Mouse (Mus musculus) hindbrain, embryonic 10.5 days (tissue): ENCODE measurements around the gene Atp2b2. TPM values are rescaled to one million over a fixed set of nuclear protein-coding genes. Genes with fewer than 3 reads are reported as not detected.
A peak's percentile ranks its signal among the peaks of the same experiment; 100 is the strongest.

ENCODE experiments used
- DNase-seq: peaks from one replicate; pipeline ENCODE4 v3.0.0-alpha.2; 2017; ENCODE audit warnings: low spot score
- H3K27ac ChIP-seq: fragments of 300-500 bp; sonication (generic); 2 replicates; pipeline ENCODE4 v1.5.1; 2016; ENCODE audit warnings: mild to moderate bottlenecking, moderate library complexity
- H3K27me3 ChIP-seq: fragments of 300-500 bp; sonication (generic); 2 replicates; pipeline ENCODE4 v1.6.1; 2016; ENCODE audit warnings: mild to moderate bottlenecking; ENCODE audit not compliant: poor library complexity, insufficient read depth, severe bottlenecking
- H3K36me3 ChIP-seq: fragments of 300-500 bp; sonication (generic); 2 replicates; pipeline ENCODE4 v1.6.1; 2016; ENCODE audit warnings: mild to moderate bottlenecking, moderate library complexity
- H3K4me1 ChIP-seq: fragments of 300-500 bp; sonication (generic); replicated peaks from 2 replicates; pipeline ENCODE4 v1.6.1; 2016; ENCODE audit warnings: mild to moderate bottlenecking
- H3K4me3 ChIP-seq: fragments of 300-500 bp; sonication (generic); 2 replicates; pipeline ENCODE4 v1.5.1; 2016; ENCODE audit warnings: mild to moderate bottlenecking, moderate library complexity
- H3K9me3 ChIP-seq: fragments of 300-500 bp; sonication (generic); 2 replicates; pipeline ENCODE4 v1.6.1; 2016; ENCODE audit warnings: mild to moderate bottlenecking, moderate library complexity
- WGBS: fragments of 180-500 bp; shearing (Covaris S2); methylation state at CpG from one replicate; pipeline ENCODE4 v1.1.7; 2016; 5-methylcytosine and 5-hydroxymethylcytosine counted together
- polyA plus RNA-seq: library from polyadenylated mRNA; unstranded; fragments of >200 nt; fragmentation: Nextera tagmentation; extraction: Ambion mirVana; gene quantifications from 2 replicates; pipeline ENCODE4 v1.2.1, GENCODE M21; 2016

Atp2b2 gene
- polyA plus RNA-seq, 1 experiment from 2014 or later: 5.8 TPM

DNA sequence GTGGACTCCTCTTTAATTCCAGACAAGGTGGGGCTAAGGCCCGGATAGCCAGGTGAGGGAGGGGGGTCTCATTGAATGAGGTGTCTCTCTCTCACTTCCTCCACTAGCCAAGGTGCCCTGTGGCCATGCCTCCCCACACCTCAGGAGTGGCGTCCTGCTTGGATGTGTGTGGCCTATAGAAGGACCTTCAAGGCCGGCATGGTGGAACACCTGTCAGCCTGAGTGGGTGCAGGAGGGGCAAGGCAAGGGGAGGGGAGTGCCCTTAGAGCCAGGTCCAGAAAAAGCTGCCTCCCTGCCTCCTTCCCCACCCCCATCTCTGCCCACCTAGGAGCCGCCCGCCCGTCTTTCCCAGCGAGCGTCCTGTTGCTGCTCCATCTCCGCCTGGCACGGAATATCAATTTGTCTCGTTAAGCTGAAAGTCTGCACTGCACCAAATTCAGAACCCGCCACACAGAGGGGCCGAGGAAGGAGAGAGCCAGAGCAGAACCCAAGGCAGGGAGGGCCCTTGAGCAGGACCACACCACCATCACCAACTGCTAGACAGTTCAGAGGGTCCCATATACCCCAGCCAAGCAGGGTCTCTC, 150.2 kb downstream of the Atp2b2 start:
- peaks cover 71% of the 10 kb centered on the region for H3K27me3 ChIP-seq
- H3K4me1 ChIP-seq: peaks cover 36% of the 10 kb centered on the region
- DNase-seq: no peak
- no peaks in the 10 kb centered on the region for H3K36me3 ChIP-seq
- no peak overlapping the region for H3K4me3 ChIP-seq
- no peaks in the 10 kb centered on the region for H3K9me3 ChIP-seq
- 58% methylated on average over 13 of the region's 13 CpGs for WGBS
- peak overlapping the region; percentile 81; the same call in 1 of the 2 replicates for H3K27ac ChIP-seq

DNA sequence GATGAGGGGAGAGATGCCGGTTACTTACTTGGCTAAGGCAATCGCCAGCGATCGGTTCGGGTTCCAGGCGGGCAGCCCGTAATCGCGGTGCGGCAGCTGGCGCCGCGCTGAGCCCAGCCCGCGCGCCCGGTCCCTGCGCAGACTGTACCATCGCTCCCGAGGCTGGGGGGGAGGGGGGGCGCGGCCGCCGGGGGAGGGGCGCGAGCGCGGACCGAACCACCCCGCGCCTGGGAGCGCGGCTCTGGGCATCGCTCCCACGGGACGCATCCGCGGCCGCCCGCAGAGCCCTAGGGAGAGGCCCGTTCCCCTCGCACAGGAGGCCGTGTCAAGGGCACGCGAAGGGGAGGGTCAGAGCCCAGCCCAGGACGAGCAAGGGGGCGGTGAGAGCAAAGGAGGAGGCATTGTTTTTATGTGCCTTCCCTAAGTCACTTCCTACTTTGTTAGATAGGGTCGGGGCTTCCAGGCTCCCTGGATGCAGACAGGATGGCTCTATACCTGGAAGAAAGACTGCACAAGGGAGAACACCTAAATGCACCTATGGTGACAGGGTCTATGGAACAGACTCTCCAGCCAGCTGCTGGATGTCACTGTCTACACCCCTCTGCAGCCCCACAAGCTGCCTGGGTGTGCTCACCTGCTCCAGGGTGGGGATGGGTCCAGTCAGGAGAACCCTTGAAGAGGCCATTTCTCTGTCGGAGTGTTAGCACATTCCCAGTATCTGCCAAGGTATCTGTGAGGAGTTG, 151.0 kb downstream of the Atp2b2 start:
- peak overlapping the region; percentile 81 for H3K27ac ChIP-seq
- H3K27me3 ChIP-seq: peaks cover 71% of the 10 kb centered on the region
- no peaks in the 10 kb centered on the region for H3K9me3 ChIP-seq
- peaks cover 43% of the 10 kb centered on the region for H3K4me1 ChIP-seq
- WGBS: 1% methylated on average over 49 of the region's 49 CpGs
- DNase-seq: peak; percentile 60
- H3K36me3 ChIP-seq: no peaks in the 10 kb centered on the region
- H3K4me3 ChIP-seq: peak overlapping the region; percentile 63

GRCm38 (mm10) chr6:113890858-113891213, 151.6 kb downstream of the Atp2b2 start:
- H3K36me3 ChIP-seq: no peaks in the 10 kb centered on the region
- no peaks in the 10 kb centered on the region for H3K9me3 ChIP-seq
- peak overlapping the region; percentile 63 for H3K4me3 ChIP-seq
- peaks cover 71% of the 10 kb centered on the region for H3K27me3 ChIP-seq
- peaks cover 43% of the 10 kb centered on the region for H3K4me1 ChIP-seq
- no peak for DNase-seq
- 2% methylated on average over 10 of the region's 10 CpGs for WGBS
- peak overlapping the region; percentile 81 for H3K27ac ChIP-seq

GRCm38 (mm10) chr6:113890023-113890857, 152.2 kb downstream of the Atp2b2 start:
- H3K4me1 ChIP-seq: peaks cover 43% of the 10 kb centered on the region
- H3K27ac ChIP-seq: peak overlapping the region; percentile 81
- no peaks in the 10 kb centered on the region for H3K36me3 ChIP-seq
- no peak for DNase-seq
- H3K27me3 ChIP-seq: peaks cover 71% of the 10 kb centered on the region
- H3K9me3 ChIP-seq: no peaks in the 10 kb centered on the region
- WGBS: 16% methylated on average over 16 of the region's 16 CpGs
- peak overlapping the region; percentile 63 for H3K4me3 ChIP-seq

DNA sequence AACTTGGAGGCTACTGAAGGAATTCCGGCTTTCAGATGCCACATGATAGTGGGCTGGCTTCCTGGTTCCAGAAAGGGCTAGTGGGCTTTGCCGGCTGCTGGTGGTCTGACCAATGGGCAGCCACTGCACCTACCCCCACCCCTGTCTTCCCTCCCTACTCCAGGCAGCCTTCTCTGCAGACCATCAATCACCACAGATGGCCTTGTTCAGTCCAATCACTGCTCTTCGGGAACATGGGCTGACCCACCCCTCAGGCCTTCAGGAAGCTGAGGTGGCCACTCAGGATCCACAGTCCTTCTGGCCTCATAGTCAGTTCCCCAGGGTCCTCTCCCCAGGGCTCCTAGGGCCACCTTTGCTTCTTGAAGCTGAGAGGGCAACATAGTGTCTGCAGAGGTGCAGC, 153.2 kb downstream of the Atp2b2 start:
- no peak for DNase-seq
- H3K4me1 ChIP-seq: peaks cover 45% of the 10 kb centered on the region
- 65% methylated on average over 3 of the region's 3 CpGs for WGBS
- no peaks in the 10 kb centered on the region for H3K9me3 ChIP-seq
- H3K4me3 ChIP-seq: no peak overlapping the region
- H3K27ac ChIP-seq: no peak overlapping the region
- H3K36me3 ChIP-seq: no peaks in the 10 kb centered on the region
- H3K27me3 ChIP-seq: peaks cover 67% of the 10 kb centered on the region

- H3K27ac ChIP-seq: no peak overlapping the region
- DNase-seq: no peak
- H3K4me1 ChIP-seq: peaks cover 57% of the 10 kb centered on the region
Measured at GRCm38 (mm10) chr6:113886886-113887285, 155.5 kb downstream of the Atp2b2 start.

GRCm38 (mm10) chr6:113884806-113885205, 157.6 kb downstream of the Atp2b2 start:
- WGBS: 70% methylated on average over 4 of the region's 4 CpGs
- peaks cover 36% of the 10 kb centered on the region for H3K4me1 ChIP-seq
- no peaks in the 10 kb centered on the region for H3K36me3 ChIP-seq
- H3K4me3 ChIP-seq: no peak overlapping the region
- DNase-seq: no peak
- no peak overlapping the region for H3K27ac ChIP-seq
- H3K27me3 ChIP-seq: peaks cover 24% of the 10 kb centered on the region
- no peaks in the 10 kb centered on the region for H3K9me3 ChIP-seq

More at GRCm38 (mm10) chr6:113886886-113887285, 155.5 kb downstream of the Atp2b2 start:
- Histone ChIP-seq H3K9me3 (no peaks in the 10 kb centered on the region), H3K4me3 (no peak overlapping the region), H3K36me3 (no peaks in the 10 kb centered on the region), H3K27me3 (peaks cover 44% of the 10 kb centered on the region)

DNA sequence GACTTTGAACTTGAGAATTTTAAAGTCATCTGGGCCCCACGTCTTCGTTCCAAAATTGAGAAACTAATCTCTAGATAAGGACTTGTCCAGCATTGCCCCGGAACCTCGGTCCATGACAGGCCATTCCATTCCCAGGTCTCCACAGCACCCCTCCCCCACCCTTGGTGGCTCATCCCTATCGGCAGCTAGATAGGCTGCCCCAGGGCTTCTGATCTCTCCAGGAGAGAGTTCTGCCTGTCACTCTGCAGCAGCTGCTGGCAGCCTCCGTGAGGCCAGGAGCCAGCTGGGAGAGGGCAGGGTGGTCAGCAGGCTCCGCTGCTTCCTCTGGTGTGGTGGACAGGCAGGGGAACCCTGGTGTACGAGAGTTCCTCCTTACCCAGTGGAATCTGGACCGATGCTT, 159.2 kb downstream of the Atp2b2 start:
- DNase-seq: peak; percentile 31
- 46% methylated on average over 9 of the region's 9 CpGs for WGBS

DNA sequence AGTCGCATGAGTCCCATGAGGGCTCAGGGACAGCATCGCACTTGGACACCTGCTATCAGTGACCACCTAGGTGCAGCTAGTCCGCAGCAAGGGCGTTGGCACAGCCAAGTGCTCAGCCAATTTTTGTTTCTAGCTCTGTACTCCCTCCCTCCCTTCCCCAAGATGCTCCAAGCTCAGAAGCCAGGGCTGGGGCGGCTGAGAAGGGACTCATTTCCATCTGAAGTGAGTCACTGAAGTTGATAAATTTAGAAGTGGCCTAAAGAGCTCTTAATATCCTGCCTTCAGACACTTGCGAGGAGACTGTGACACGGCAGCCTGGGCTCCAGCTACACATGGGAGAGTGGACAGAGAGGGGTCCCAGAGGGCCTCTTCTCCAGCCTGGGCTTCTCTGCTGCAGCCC, 160.0 kb downstream of the Atp2b2 start:
- 68% methylated on average over 7 of the region's 7 CpGs for WGBS
- Histone ChIP-seq H3K4me3 (no peak overlapping the region), H3K36me3 (no peaks in the 10 kb centered on the region), H3K27ac (no peak overlapping the region), H3K4me1 (peaks cover 27% of the 10 kb centered on the region), H3K27me3 (peaks cover 2% of the 10 kb centered on the region; the same call in 1 of the 2 replicates), H3K9me3 (no peaks in the 10 kb centered on the region)
- no peak for DNase-seq

More for the DNA sequence above, 159.2 kb downstream of the Atp2b2 start:
- Histone ChIP-seq H3K27ac (no peak overlapping the region), H3K9me3 (no peaks in the 10 kb centered on the region), H3K27me3 (peaks cover 8% of the 10 kb centered on the region), H3K4me3 (no peak overlapping the region), H3K36me3 (no peaks in the 10 kb centered on the region), H3K4me1 (peaks cover 28% of the 10 kb centered on the region)

DNA sequence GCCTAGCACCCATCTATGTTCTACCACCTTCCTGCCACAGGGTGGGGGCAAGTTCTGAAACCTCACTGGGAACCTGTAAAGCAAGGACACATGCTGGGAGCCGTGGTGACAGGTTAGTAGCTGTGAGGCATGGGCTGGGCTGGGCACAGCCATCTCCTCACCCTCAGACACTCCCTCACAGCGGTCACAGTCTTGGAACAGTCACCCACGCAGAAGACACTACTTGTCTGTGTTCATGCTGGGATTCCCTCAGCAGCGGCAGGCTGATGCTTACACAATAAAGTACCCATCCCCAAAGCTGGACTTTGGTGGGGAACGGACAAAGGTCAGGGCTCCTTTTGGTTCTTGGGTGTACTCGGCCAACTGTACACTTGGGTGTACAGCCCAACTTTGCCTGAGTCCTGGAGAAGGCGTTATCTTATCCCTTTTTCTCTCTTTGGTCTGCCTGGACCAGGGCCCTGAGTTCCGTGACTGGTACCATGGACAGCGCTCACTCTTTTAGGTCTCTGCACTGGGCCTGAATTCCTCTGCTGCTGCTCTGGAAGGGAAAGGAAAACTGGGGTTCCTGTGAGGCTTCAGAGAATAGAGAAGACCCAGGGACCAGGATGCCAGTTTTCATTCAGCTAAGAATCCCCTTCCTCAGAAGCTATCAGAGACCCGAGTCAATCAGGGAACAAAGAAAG, 160.7 kb downstream of the Atp2b2 start:
- Histone ChIP-seq H3K27me3 (no peaks in the 10 kb centered on the region; the same call in 1 of the 2 replicates), H3K27ac (no peak overlapping the region), H3K36me3 (no peaks in the 10 kb centered on the region), H3K4me1 (peaks cover 20% of the 10 kb centered on the region), H3K9me3 (no peaks in the 10 kb centered on the region), H3K4me3 (no peak overlapping the region)
- DNase-seq: peak; percentile 54
- 54% methylated on average over 10 of the region's 10 CpGs for WGBS

- no peaks in the 10 kb centered on the region for H3K9me3 ChIP-seq
- H3K36me3 ChIP-seq: no peaks in the 10 kb centered on the region
- no peak overlapping the region for H3K4me3 ChIP-seq
- H3K27me3 ChIP-seq: no peaks in the 10 kb centered on the region
- peaks cover 16% of the 10 kb centered on the region for H3K4me1 ChIP-seq
- H3K27ac ChIP-seq: no peak overlapping the region
- WGBS: 56% methylated on average over 3 of the region's 3 CpGs
- no peak for DNase-seq
Measured at GRCm38 (mm10) chr6:113879366-113879765, 163.0 kb downstream of the Atp2b2 start.

GRCm38 (mm10) chr6:113878510-113879128, 163.8 kb downstream of the Atp2b2 start:
- Histone ChIP-seq H3K9me3 (no peaks in the 10 kb centered on the region), H3K4me3 (no peak overlapping the region), H3K4me1 (peaks cover 16% of the 10 kb centered on the region), H3K27ac (no peak overlapping the region), H3K36me3 (no peaks in the 10 kb centered on the region), H3K27me3 (no peaks in the 10 kb centered on the region)
- DNase-seq: no peak
- 86% methylated on average over 8 of the region's 8 CpGs for WGBS
